Mouse (Mus musculus): ENCODE measurements around the gene Hfm1. TPM values are rescaled to one million over a fixed set of nuclear protein-coding genes. Genes with fewer than 3 reads are reported as not detected.

Gene Hfm1
- total RNA-seq, 2 experiments from 2014 or later = not detected

Small RNA genes within 50 kb of the gene (microRNA-seq; reads per million reads assigned to microRNA genes)
- gene Gm27527 = not detected

Other genes starting within 250 kb of the Hfm1 start
- gene Zfp644, start 229.0 kb downstream of the Hfm1 start, total RNA-seq (2021) = 10 to 100 TPM; 47.2 to 48.8 TPM
- under 1 TPM; 0.09 to 0.27 TPM for gene Cdc7, start 38.0 kb upstream of the Hfm1 start, total RNA-seq (2021)

Data from gastrocnemius, adult 18-20 months (tissue).